Mouse (Mus musculus) neural tube, embryonic 14.5 days (tissue): ENCODE data around the gene Gria1. TPM values are rescaled to one million over a fixed set of nuclear protein-coding genes. Genes with fewer than 3 reads are reported as not detected.

Source experiments
- ATAC-seq: fragments of 200-750 bp; cut with Nextera tagmentation; 2 replicates; pipeline ENCODE4 v1.8.0; 2017; ENCODE audit warnings: low read depth, mild to moderate bottlenecking, moderate TSS enrichment, moderate library complexity
- H3K27ac ChIP-seq: fragments of 300-500 bp; sonication (generic); 2 replicates; pipeline ENCODE4 v1.5.1; 2014; ENCODE audit warnings: low read depth, mild to moderate bottlenecking, control low read depth, low read length, moderate library complexity, mixed read lengths
- H3K27me3 ChIP-seq: fragments of 300-500 bp; sonication (generic); 2 replicates; pipeline ENCODE4 v1.6.1; 2014; ENCODE audit warnings: low read length; ENCODE audit not compliant: control insufficient read depth, insufficient read depth
- H3K36me3 ChIP-seq: fragments of 300-500 bp; sonication (generic); 2 replicates; pipeline ENCODE4 v1.6.1; 2014; ENCODE audit warnings: low read length, mixed read lengths; ENCODE audit not compliant: control insufficient read depth, insufficient read depth
- H3K4me1 ChIP-seq: fragments of 300-500 bp; sonication (generic); 2 replicates; pipeline ENCODE4 v1.6.1; 2014; ENCODE audit warnings: low read length; ENCODE audit not compliant: control insufficient read depth, insufficient read depth
- H3K4me2 ChIP-seq: fragments of 300-500 bp; sonication (generic); 2 replicates; pipeline ENCODE4 v1.6.1; 2014; ENCODE audit warnings: mild to moderate bottlenecking, low read depth, low read length, control low read depth
- H3K4me3 ChIP-seq: fragments of 300-500 bp; sonication (generic); 2 replicates; pipeline ENCODE4 v1.5.1; 2014; ENCODE audit warnings: low read depth, low read length, control low read depth, mixed read lengths
- H3K9ac ChIP-seq: fragments of 300-500 bp; sonication (generic); replicated peaks from 2 replicates; pipeline ENCODE4 v1.6.1; 2014; ENCODE audit warnings: low read depth, mild to moderate bottlenecking, control low read depth, low read length, mixed read lengths
- H3K9me3 ChIP-seq: fragments of 300-500 bp; sonication (generic); 2 replicates; pipeline ENCODE4 v1.6.1; 2016; ENCODE audit warnings: low read length; ENCODE audit not compliant: control insufficient read depth
- WGBS: fragments of 180-500 bp; shearing (Covaris S2); extraction: QIAGEN DNeasy Blood & Tissue Kit; methylation state at CpG from one replicate; pipeline ENCODE4 v1.1.7; 2014; 5-methylcytosine and 5-hydroxymethylcytosine counted together
- polyA plus RNA-seq: library from polyadenylated mRNA; unstranded; fragments of >200 nt; fragmentation: Nextera tagmentation; extraction: Ambion mirVana; gene quantifications from 2 replicates; pipeline ENCODE4 v1.2.1, GENCODE M21; 2014

The Gria1 gene
- polyA plus RNA-seq, 1 experiment from 2014 or later: 59.1 TPM

DNA sequence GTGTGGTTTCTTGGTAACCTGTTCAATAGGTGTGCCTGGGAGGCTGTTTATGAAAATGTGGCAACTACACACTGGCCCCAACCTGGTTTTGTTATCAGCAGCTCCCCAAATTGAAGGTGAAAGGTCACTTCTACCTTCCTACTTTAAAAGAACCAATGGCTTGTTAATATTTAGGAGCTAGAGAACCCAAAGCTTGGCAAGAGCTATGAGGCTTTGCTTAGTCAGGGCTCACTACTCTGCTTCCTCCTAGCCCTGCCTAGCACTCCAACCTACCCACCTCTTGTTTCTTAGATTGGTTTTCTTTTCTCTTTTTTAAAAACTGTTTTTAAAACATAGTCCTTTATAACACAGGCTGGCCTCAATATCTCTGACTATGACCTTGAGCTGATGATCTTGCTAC lies 79.5 kb downstream of the Gria1 start:
- 0 out of 2 replicates have a peak, but pooled peaks cover 2% of the 10 kb centered on the region for H3K4me1 ChIP-seq
- no peaks in the 10 kb centered on the region for H3K27me3 ChIP-seq
- H3K4me2 ChIP-seq: no peak overlapping the region
- H3K27ac ChIP-seq: no peak overlapping the region
- ATAC-seq: no peak
- H3K4me3 ChIP-seq: no peak overlapping the region
- no peak overlapping the region for H3K9ac ChIP-seq
- H3K9me3 ChIP-seq: no peaks in the 10 kb centered on the region
- H3K36me3 ChIP-seq: no peaks in the 10 kb centered on the region

DNA sequence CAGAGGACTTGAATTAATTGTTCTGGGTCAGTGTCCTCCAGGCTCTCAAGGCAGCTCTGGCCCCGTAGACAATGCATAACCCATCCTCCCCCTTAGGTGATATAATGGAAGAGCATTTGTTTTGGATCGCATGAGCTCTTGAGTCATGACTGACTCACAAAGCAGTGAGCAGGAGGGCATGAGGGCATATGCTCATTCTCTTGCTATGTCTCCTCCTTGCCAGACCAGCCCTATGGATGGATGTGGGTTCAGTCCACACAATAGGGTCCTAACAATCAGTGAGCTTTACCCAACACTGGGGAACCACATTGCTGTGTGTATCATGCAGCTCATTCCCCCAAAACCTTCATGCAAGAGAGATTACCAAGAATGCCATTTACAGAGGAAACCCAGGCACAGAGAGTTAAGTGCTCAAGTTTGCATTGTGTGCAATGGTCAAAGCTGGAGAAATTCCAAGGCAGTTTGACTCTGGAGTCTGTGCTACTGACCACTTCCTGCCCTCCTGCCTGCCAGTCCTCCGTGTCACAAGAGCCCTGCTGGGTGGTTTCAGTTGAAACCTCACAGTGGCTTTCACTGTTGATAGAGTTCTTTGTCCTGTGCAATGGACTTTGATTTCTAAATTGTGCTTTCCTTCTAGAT lies 80.2 kb downstream of the Gria1 start:
- 71% methylated on average over 3 of the region's 3 CpGs for WGBS
- no peaks in the 10 kb centered on the region for H3K36me3 ChIP-seq
- ATAC-seq: no peak
- H3K27me3 ChIP-seq: no peaks in the 10 kb centered on the region
- H3K4me1 ChIP-seq: 0 out of 2 replicates have a peak, but pooled peaks cover 2% of the 10 kb centered on the region
- no peak overlapping the region for H3K4me3 ChIP-seq
- no peak overlapping the region for H3K9ac ChIP-seq
- H3K4me2 ChIP-seq: no peak overlapping the region
- H3K9me3 ChIP-seq: no peaks in the 10 kb centered on the region
- no peak overlapping the region for H3K27ac ChIP-seq

GRCm38 (mm10) chr11:57100491-57100890 lies 89.3 kb downstream of the Gria1 start:
- no peak overlapping the region for H3K9ac ChIP-seq
- ATAC-seq: no peak
- 73% methylated on average over 5 of the region's 5 CpGs for WGBS
- H3K9me3 ChIP-seq: no peaks in the 10 kb centered on the region
- no peaks in the 10 kb centered on the region for H3K4me1 ChIP-seq
- H3K4me2 ChIP-seq: no peak overlapping the region
- H3K36me3 ChIP-seq: no peaks in the 10 kb centered on the region
- H3K27ac ChIP-seq: no peak overlapping the region
- H3K4me3 ChIP-seq: no peak overlapping the region
- H3K27me3 ChIP-seq: no peaks in the 10 kb centered on the region

- no peak overlapping the region for H3K9ac ChIP-seq
- ATAC-seq: no peak
- H3K36me3 ChIP-seq: no peaks in the 10 kb centered on the region
- H3K27ac ChIP-seq: no peak overlapping the region
- H3K27me3 ChIP-seq: no peaks in the 10 kb centered on the region
- no peaks in the 10 kb centered on the region for H3K4me1 ChIP-seq
- WGBS: 74% methylated on average over 5 of the region's 5 CpGs
- H3K9me3 ChIP-seq: no peaks in the 10 kb centered on the region
- no peak overlapping the region for H3K4me2 ChIP-seq
- no peak overlapping the region for H3K4me3 ChIP-seq
These were observed 92.6 kb downstream of the Gria1 start for GRCm38 (mm10) chr11:57103751-57104254.

DNA sequence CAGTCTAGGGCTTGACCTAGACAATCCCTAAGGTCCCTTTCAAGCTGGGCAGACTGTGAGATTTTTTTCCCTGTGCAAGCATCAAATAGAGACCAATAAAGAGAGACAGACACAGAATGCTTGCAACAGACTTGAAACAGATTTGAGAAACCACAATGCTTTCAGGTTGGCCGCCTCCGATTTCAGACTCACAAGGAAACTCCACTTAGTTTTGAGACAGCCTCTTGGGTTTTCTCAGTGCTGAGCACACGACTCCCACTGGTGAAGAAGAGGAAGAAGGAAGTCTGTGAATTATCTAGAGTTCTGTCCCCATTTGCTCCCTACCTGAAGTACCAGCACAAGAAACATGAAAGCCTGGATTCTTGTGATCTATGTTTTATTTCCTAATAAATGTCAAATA lies 94.5 kb downstream of the Gria1 start:
- H3K9me3 ChIP-seq: no peaks in the 10 kb centered on the region
- H3K27me3 ChIP-seq: no peaks in the 10 kb centered on the region
- H3K4me3 ChIP-seq: no peak overlapping the region
- no peak overlapping the region for H3K27ac ChIP-seq
- no peak for ATAC-seq
- H3K4me2 ChIP-seq: no peak overlapping the region
- no peaks in the 10 kb centered on the region for H3K4me1 ChIP-seq
- WGBS: 81% methylated on average over 3 of the region's 3 CpGs
- no peaks in the 10 kb centered on the region for H3K36me3 ChIP-seq
- no peak overlapping the region for H3K9ac ChIP-seq

DNA sequence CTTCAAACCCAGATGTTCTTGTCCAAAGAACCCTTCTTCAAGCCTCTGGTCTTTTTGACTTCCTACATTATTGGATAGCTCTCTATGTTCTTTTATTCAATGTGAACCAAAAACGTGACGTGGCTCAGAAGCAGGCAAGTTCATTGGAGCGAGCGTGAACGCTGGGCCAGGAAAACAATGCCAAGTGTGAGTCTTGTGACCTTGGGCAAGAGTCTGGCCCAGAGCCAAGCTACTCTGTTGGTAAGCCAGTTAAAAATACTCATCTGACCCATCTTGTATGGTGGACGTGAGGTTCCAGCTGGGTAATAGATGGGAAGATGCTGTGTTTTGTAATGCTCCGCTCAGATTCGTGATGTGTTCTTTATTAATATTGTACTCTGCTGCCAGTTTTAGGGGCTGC lies 101.2 kb downstream of the Gria1 start:
- no peak overlapping the region for H3K9ac ChIP-seq
- ATAC-seq: no peak
- no peaks in the 10 kb centered on the region for H3K36me3 ChIP-seq
- no peak overlapping the region for H3K27ac ChIP-seq
- H3K9me3 ChIP-seq: no peaks in the 10 kb centered on the region
- no peaks in the 10 kb centered on the region for H3K27me3 ChIP-seq
- WGBS: 59% methylated on average over 8 of the region's 8 CpGs
- H3K4me2 ChIP-seq: no peak overlapping the region
- H3K4me1 ChIP-seq: no peaks in the 10 kb centered on the region
- no peak overlapping the region for H3K4me3 ChIP-seq

- no peaks in the 10 kb centered on the region for H3K4me1 ChIP-seq
- H3K9me3 ChIP-seq: no peaks in the 10 kb centered on the region
- no peak overlapping the region for H3K27ac ChIP-seq
- no peak overlapping the region for H3K4me3 ChIP-seq
- no peaks in the 10 kb centered on the region for H3K36me3 ChIP-seq
- no peaks in the 10 kb centered on the region for H3K27me3 ChIP-seq
- no peak for ATAC-seq
- H3K4me2 ChIP-seq: no peak overlapping the region
- no peak overlapping the region for H3K9ac ChIP-seq
- WGBS: 90% methylated on average over 5 of the region's 5 CpGs
These were observed 103.2 kb downstream of the Gria1 start for GRCm38 (mm10) chr11:57114410-57114809.

- no peak overlapping the region for H3K4me2 ChIP-seq
- no peak overlapping the region for H3K27ac ChIP-seq
- H3K4me1 ChIP-seq: no peaks in the 10 kb centered on the region
- no peak overlapping the region for H3K4me3 ChIP-seq
- no peaks in the 10 kb centered on the region for H3K9me3 ChIP-seq
- WGBS: 70% methylated on average over 8 of the region's 8 CpGs
- H3K27me3 ChIP-seq: no peaks in the 10 kb centered on the region
- ATAC-seq: no peak
- H3K36me3 ChIP-seq: no peaks in the 10 kb centered on the region
- H3K9ac ChIP-seq: no peak overlapping the region
These were observed 115.9 kb downstream of the Gria1 start for GRCm38 (mm10) chr11:57127066-57127465.

- H3K4me2 ChIP-seq: no peak overlapping the region
- H3K4me1 ChIP-seq: no peaks in the 10 kb centered on the region
- no peaks in the 10 kb centered on the region for H3K27me3 ChIP-seq
- H3K9me3 ChIP-seq: no peaks in the 10 kb centered on the region
- 85% methylated on average over 14 of the region's 14 CpGs for WGBS
- no peak overlapping the region for H3K27ac ChIP-seq
- H3K9ac ChIP-seq: no peak overlapping the region
- H3K4me3 ChIP-seq: no peak overlapping the region
- no peaks in the 10 kb centered on the region for H3K36me3 ChIP-seq
- ATAC-seq: no peak
These were observed 129.1 kb downstream of the Gria1 start for GRCm38 (mm10) chr11:57140162-57140780.
